Mouse (Mus musculus): Measurements from ENCODE around the gene Ralgapa1. TPM values are rescaled to one million over a fixed set of nuclear protein-coding genes. Genes with fewer than 3 reads are reported as not detected.
"Not testable (repeated sequence)": the region's sequence is repeated elsewhere in the genome, so short reads cannot be mapped to it uniquely, and the experiment has no call there.

Ralgapa1 gene
- polyA plus RNA-seq, 1 experiment from 2014 or later, result 36.0 TPM

DNA sequence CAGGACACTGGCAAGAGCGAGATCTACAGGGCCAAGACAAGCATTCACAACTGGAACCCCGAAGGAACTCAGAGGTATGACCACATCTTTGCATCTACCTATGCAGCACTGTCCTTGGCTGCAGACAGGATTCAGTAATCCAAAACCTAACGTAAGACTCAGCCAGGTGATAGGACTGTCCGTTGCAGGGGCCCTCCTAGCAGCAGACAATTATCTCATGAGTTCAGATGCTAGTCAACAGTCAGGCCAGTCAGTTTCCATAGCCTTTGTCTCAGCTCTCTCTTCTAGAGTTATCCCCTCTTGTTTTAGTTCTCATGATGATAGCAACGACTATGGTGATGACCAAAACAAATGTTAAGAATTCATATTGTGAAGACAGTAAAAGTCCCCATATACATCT, 20.8 kb downstream of the Ralgapa1 start:
- H3K27me3 ChIP-seq, result no peaks in the 10 kb centered on the region
- DNase-seq (ENCODE audit: low read depth, low spot score) (no peak), ATAC-seq (no peak)
- no peak for TF ChIP-seq CTCF (IDR thresholded peaks at IDR 0.05)
- CTCF ChIA-PET, result no interaction called here
- POLR2A ChIA-PET, result no interaction called here
- in situ Hi-C loops (cut with MboI; ENCODE audit: low pct_unique_long_range_greater_than_20kb), result no loop called here

DNA sequence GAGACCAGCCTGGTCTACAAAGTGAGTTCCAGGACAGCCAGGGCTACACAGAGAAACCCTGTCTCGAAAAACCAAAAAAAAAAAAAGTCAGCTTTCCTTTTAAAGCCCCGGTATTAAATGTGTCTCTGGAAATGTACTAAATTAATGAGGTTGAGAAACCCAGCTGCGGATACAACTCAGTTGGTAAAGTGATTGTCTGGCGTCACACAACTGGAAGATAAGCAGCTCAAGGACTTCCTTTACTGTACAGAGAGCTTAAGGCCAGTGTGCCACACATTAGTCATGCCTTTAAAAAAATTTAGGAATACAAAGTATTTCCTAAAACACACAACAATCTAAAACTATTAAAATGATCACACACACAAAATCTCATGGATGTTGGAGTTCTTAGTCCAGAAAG, 22.2 kb downstream of the Ralgapa1 start:
- no peak for TF ChIP-seq CTCF (IDR thresholded peaks at IDR 0.05)
- H3K27me3 ChIP-seq, result no peaks in the 10 kb centered on the region
- in situ Hi-C loops (cut with MboI; ENCODE audit: low pct_unique_long_range_greater_than_20kb), result no loop called here
- CTCF ChIA-PET, result no interaction called here
- POLR2A ChIA-PET, result no interaction called here
- ATAC-seq, result no peak
- DNase-seq (ENCODE audit: low read depth, low spot score), result no peak

DNA sequence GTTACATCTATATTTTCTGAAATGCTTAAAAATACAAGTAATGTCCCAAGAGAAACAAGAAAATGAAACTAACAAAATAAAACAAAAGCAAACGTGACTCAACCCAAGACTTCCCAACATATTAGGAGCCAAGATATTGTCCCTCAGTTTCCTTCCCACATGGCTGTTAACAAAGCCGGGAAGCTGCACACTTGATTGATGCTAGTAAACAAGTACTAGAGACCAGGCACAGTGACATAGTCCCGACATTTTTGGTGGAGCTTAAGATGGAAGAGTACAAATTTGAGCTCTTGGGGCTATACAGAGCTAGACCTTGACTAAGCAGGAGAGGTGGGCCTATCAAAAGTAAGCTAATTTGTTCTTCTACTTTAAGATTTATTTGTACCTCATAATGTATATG, 23.9 kb downstream of the Ralgapa1 start:
- CTCF ChIA-PET, result interaction anchor here (1.2 to 1.4 kb wide), 2 partner anchors 13 to 34 kb away, joined by 3 to 4 read pairs; no protein-coding TSS in a partner anchor
- ATAC-seq, result no peak
- DNase-seq (ENCODE audit: low read depth, low spot score), result no peak
- no peaks in the 10 kb centered on the region for H3K27me3 ChIP-seq
- no peak for TF ChIP-seq CTCF (IDR thresholded peaks at IDR 0.05)
- POLR2A ChIA-PET, result interaction anchor here (0.6 kb wide), 1 partner anchor 134 kb away, joined by 5 read pairs; no protein-coding TSS in a partner anchor
- in situ Hi-C loops (cut with MboI; ENCODE audit: low pct_unique_long_range_greater_than_20kb), result no loop called here

DNA sequence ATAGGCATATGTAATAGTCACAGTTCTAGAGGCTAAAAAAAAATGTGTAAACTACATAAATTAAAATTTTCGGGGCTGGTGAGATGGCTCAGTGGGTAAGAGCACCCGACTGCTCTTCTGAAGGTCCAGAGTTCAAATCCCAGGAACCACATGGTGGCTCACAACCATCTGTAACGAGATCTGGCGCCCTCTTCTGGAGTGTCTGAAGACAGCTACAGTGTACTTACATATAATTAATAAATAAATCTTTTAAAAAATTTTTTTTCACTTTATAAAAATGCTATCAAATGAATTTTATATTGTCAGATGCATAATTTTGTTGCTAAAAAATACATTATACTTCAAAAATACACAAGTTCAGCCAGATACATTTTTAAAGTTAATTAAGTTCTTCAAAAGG, 26.5 kb downstream of the Ralgapa1 start:
- DNase-seq (ENCODE audit: low read depth, low spot score), result not testable (repeated sequence)
- CTCF ChIA-PET, result interaction anchor here (0.7 kb wide), 1 partner anchor 11 kb away, joined by 3 read pairs; no protein-coding TSS in a partner anchor

DNA sequence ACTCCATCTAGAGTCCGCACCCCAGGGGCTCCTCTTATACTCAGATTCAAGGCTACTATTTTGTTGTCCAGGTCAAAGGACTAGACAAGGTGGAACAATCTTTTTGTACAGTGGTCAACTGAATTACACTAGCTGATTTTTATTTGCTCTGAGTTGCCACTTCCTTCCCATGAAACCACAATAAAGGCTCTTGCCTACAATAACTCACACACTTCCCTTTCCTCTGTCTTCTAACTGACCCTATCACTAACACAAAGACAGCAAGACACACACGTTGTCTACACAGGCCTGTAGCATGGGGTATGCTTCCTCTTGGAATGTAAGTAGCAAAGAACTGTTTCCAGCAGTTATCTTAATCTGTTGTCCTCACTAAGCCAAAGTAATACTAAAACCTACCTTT, 35.7 kb downstream of the Ralgapa1 start:
- no peak for TF ChIP-seq CTCF (IDR thresholded peaks at IDR 0.05)
- ATAC-seq, result no peak
- ChIA-PET CTCF (no interaction called here), POLR2A (no interaction called here)
- in situ Hi-C loops (cut with MboI; ENCODE audit: low pct_unique_long_range_greater_than_20kb), result no loop called here
- H3K27me3 ChIP-seq, result no peaks in the 10 kb centered on the region
- no peak for DNase-seq (ENCODE audit: low read depth, low spot score)

More for the DNA sequence above, 26.5 kb downstream of the Ralgapa1 start:
- POLR2A ChIA-PET; ATAC-seq; in situ Hi-C loops (cut with MboI; ENCODE audit: low pct_unique_long_range_greater_than_20kb); H3K27me3 ChIP-seq: not testable (repeated sequence)
- peak; percentile 55 for TF ChIP-seq CTCF (IDR thresholded peaks at IDR 0.05)

DNA sequence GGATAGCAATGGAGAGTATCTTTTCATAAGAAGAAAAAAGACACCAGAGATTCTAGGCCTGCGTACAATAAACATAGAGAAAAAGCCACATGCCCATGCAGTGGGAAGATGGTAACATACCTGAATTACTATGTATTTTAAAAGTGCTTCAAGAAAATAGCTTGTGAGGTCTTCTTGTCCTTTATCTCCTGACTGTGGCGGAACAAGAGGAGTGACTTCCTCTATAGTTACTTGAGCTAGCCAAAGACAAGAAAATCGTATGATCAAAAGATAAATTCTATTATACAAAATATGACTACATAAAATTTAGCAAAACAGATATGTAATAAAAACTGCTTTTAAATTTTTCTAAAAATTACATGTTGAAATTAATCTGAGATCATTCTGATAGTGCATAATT, 38.3 kb downstream of the Ralgapa1 start:
- no peak for TF ChIP-seq CTCF (IDR thresholded peaks at IDR 0.05)
- CTCF ChIA-PET, result no interaction called here

DNA sequence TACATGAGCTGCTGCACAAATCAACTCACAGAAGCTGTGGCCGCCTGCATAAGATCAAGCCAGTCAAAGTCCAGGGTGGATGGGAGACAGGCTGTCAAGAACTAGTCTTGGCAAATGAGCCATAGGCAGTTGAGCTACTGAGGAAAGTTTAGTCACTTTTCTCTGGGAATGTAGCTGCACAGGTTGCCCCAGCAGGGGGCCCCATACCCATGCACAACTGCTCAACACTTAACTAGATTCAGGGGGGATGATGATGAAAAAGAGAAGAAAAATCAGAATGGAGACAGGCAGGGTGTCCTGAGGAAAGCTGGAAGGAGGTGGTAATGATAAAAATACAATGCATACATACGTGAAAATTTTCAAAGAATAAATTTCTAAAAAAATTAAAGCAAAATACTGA, 42.7 kb downstream of the Ralgapa1 start:
- no peaks in the 10 kb centered on the region for H3K27me3 ChIP-seq
- POLR2A ChIA-PET, result no interaction called here
- ATAC-seq (no peak), DNase-seq (ENCODE audit: low read depth, low spot score) (no peak)
- peak; percentile 69 for TF ChIP-seq CTCF (IDR thresholded peaks at IDR 0.05)
- in situ Hi-C loops (cut with MboI; ENCODE audit: low pct_unique_long_range_greater_than_20kb), result no loop called here
- CTCF ChIA-PET, result interaction anchor here (1.4 to 2.1 kb wide), 2 partner anchors 11 to 52 kb away, joined by 4 to 20 read pairs; no protein-coding TSS in a partner anchor

More for the DNA sequence above, 38.3 kb downstream of the Ralgapa1 start:
- in situ Hi-C loops (cut with MboI; ENCODE audit: low pct_unique_long_range_greater_than_20kb), result loop anchor here (5.0 kb wide), 1 partner anchor 50 kb away; no protein-coding TSS in a partner anchor
- ATAC-seq (no peak), DNase-seq (ENCODE audit: low read depth, low spot score) (no peak)
- no peaks in the 10 kb centered on the region for H3K27me3 ChIP-seq
- POLR2A ChIA-PET, result interaction anchor here (1.0 kb wide), 1 partner anchor 66 kb away, joined by 3 read pairs; no protein-coding TSS in a partner anchor

DNA sequence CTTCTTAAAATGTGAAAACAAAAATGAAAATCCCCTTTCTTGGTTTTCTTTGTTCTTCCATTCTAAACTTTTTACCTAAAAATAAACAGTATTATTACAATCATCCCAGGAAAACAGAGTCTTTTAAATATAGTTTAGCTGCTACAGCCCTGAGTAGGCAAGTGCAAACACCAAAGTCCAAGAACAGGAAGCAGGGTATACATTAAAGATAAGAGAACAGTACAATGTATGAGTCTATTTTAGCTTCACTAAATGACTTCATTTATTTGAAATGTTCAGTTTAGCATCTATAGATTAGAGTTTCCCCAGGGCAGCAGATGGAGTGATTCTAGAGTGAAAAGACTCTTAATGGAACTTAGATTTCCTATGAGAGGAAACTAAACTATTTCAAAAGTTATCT, 43.6 kb downstream of the Ralgapa1 start:
- in situ Hi-C loops (cut with MboI; ENCODE audit: low pct_unique_long_range_greater_than_20kb), result no loop called here
- no peak for TF ChIP-seq CTCF (IDR thresholded peaks at IDR 0.05)
- no peak for DNase-seq (ENCODE audit: low read depth, low spot score)
- no peaks in the 10 kb centered on the region for H3K27me3 ChIP-seq
- CTCF ChIA-PET, result interaction anchor here (1.4 to 2.1 kb wide), 2 partner anchors 10 to 53 kb away, joined by 4 to 20 read pairs; no protein-coding TSS in a partner anchor
- no peak for ATAC-seq
- POLR2A ChIA-PET, result interaction anchor here (0.5 kb wide), 1 partner anchor 114 kb away, joined by 3 read pairs; no protein-coding TSS in a partner anchor

DNA sequence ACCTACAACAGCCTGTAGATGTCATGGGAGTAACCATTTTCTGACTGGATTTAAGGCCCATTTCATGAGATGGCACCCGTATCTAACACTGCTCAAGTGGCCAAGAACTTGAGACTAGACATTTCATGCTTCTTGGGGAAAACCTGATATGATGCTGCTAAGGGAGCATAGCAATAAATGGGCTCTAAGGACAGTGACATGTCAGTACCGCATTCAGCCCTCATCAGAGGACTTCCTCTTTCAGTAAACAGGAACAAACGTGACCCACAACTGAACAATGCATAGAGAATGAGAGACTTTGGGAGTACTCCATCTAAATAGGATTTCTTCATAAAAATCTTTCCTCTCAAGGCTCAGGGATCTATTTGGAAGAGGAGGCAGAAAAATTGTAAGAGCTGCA, 46.7 kb downstream of the Ralgapa1 start:
- CTCF ChIA-PET, result interaction anchor here (1.3 kb wide), 1 partner anchor 9 kb away, joined by 3 read pairs; no protein-coding TSS in a partner anchor
- DNase-seq (ENCODE audit: low read depth, low spot score) (no peak), ATAC-seq (no peak)
- no peaks in the 10 kb centered on the region for H3K27me3 ChIP-seq
- in situ Hi-C loops (cut with MboI; ENCODE audit: low pct_unique_long_range_greater_than_20kb), result no loop called here
- no peak for TF ChIP-seq CTCF (IDR thresholded peaks at IDR 0.05)
- POLR2A ChIA-PET, result no interaction called here

DNA sequence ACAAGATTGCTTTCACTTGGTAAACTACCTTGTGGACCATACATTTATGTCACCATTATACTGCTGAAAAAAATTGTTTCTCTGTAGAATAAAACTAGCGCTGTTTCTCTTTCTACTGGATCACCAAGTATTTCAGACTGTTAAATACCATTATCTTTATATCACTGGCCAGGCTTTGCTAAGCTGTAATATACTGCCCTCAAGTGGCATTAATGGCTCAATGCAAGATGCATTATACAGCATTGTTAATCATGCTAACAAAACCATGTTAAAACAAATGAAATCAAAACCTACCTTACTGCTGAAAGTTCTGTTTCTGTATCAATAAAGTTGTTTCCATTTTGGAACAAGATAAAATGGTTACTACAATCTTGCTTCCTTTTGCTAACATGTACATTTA, 100.6 kb downstream of the Ralgapa1 start:
- ChIA-PET CTCF (interaction anchor here (1.9 kb wide), 1 partner anchor 24 kb away, joined by 4 read pairs; no protein-coding TSS in a partner anchor), POLR2A (no interaction called here)
- H3K27me3 ChIP-seq, result no peaks in the 10 kb centered on the region
- ATAC-seq, result peak; percentile 47
- in situ Hi-C loops (cut with MboI; ENCODE audit: low pct_unique_long_range_greater_than_20kb), result no loop called here
- DNase-seq (ENCODE audit: low read depth, low spot score), result no peak
- TF ChIP-seq CTCF (IDR thresholded peaks at IDR 0.05), result peak; percentile 35

DNA sequence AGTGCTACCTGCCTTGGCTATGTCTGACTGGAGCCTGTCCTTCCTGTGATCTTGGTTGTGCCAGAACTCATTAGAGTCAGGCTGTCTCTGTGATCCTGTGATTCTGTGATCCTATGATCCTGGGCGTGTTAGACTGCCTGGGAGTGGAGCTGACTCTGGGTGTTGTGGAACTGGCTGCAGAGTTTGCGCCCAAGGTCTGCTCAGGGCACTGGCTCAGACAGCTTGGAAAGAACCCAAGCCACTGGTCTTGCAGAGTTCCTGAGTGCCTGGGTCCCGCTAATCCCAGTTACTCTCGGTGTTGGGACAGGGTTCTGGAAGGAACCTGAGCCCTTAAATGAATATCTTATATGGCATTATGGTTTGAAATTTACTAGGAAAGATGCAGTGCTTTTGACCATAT, 115.1 kb downstream of the Ralgapa1 start:
- in situ Hi-C loops (cut with MboI; ENCODE audit: low pct_unique_long_range_greater_than_20kb), result no loop called here
- TF ChIP-seq CTCF (IDR thresholded peaks at IDR 0.05), result no peak
- POLR2A ChIA-PET, result no interaction called here
- no peaks in the 10 kb centered on the region for H3K27me3 ChIP-seq
- ATAC-seq (no peak), DNase-seq (ENCODE audit: low read depth, low spot score) (no peak)
- CTCF ChIA-PET, result no interaction called here

DNA sequence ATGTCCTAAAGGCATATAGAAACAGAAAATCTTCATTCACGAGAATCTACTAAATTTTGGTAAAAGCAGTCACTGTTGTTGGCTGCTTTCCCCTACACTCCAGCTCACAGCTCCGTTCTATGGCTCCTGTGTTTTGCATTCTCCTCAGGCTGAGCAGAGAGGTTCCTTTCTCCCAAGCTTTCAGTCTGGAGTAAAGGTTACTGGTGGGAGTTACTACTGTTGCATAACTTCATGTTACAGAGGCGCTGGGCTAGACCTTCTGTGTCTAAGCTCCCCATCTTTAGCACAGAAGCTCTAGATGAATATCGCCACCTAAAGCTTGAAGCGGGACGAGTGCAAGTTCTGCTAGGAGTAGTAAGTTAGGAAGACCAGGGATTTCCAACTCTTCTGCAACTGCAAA, 154.3 kb downstream of the Ralgapa1 start:
- ATAC-seq (no peak), DNase-seq (ENCODE audit: low read depth, low spot score) (no peak)
- no peaks in the 10 kb centered on the region for H3K27me3 ChIP-seq
- POLR2A ChIA-PET, result no interaction called here
- CTCF ChIA-PET, result interaction anchor here (1.1 kb wide), 1 partner anchor 129 kb away, joined by 3 read pairs; no protein-coding TSS in a partner anchor
- in situ Hi-C loops (cut with MboI; ENCODE audit: low pct_unique_long_range_greater_than_20kb), result no loop called here
- TF ChIP-seq CTCF (IDR thresholded peaks at IDR 0.05), result no peak

DNA sequence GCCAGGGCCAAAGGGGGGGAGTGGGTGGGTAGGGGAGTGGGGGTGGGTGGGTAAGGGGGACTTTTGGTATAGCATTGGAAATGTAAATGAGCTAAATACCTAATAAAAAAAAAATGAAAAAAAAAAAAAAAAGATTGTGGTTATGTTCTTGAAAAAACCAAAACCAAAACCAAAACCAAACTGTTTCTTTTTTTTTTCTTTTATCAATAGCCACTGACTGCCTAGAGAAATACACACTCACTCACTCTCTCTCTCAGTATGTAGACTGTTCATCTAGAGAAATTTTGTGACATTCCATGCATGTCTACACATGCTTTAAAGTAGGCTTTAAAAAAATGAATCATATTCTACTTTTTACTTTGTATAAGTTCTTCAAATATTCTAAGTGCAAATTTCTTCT, 157.8 kb downstream of the Ralgapa1 start:
- POLR2A ChIA-PET, result interaction anchor here (0.6 to 0.7 kb wide), 3 partner anchors 21 to 134 kb away, joined by 3 to 5 read pairs (median 3); no protein-coding TSS in a partner anchor
- CTCF ChIA-PET; in situ Hi-C loops (cut with MboI; ENCODE audit: low pct_unique_long_range_greater_than_20kb); H3K27me3 ChIP-seq; ATAC-seq; DNase-seq (ENCODE audit: low read depth, low spot score): not testable (repeated sequence)
